8 mouse cellular contexts compared by ENCODE assay signal in genomic region chr7:29518421-29519210, GRCm38 (mm10). TPM values are rescaled to one million over a fixed set of nuclear protein-coding genes. Genes with fewer than 3 reads are reported as not detected.
DNase-seq lines count a peak whose midpoint lies in the region; ATAC-seq and TF ChIP-seq lines count a peak whose summit lies in the region.

Gene Sipa1l3 (minus strand): TSS chr7:29518641.

- peak; percentile 96 for ATAC-seq in cerebellum, adult (ENCODE audit: insufficient number of reproducible peaks, low FRiP score, low TSS enrichment)
- ATAC-seq in forebrain, embryonic 13.5 days: peak; percentile 99
- peak; percentile 99 for ATAC-seq in liver, postnatal 0 days
- peak; percentile 97 for ATAC-seq in neural tube, embryonic 14.5 days (ENCODE audit: low read depth)

- peak within 1 kb of the TSS; percentile 76 for H3K9ac ChIP-seq in ES-Bruce4 (ENCODE audit: low read depth, poor library complexity, severe bottlenecking)
- peak within 1 kb of the TSS; percentile 81 for H3K9ac ChIP-seq in forebrain, embryonic 13.5 days
- H3K9ac ChIP-seq in liver, postnatal 0 days (replicated peaks): peak within 1 kb of the TSS; percentile 76
- H3K9ac ChIP-seq in neural tube, embryonic 14.5 days (replicated peaks; ENCODE audit: low read depth, low read length): peak within 1 kb of the TSS; percentile 61

- no peaks in the 10 kb centered on the region for H3K9me3 ChIP-seq in ES-Bruce4 (replicated peaks; ENCODE audit: control insufficient read depth, insufficient read depth, low read length, poor library complexity, severe bottlenecking)
- H3K9me3 ChIP-seq in forebrain, embryonic 13.5 days (replicated peaks): no peaks in the 10 kb centered on the region
- H3K9me3 ChIP-seq in liver, postnatal 0 days (ENCODE audit: low read length): no peaks in the 10 kb centered on the region
- H3K9me3 ChIP-seq in neural tube, embryonic 14.5 days (ENCODE audit: control insufficient read depth, low read length): no peaks in the 10 kb centered on the region

- intact Hi-C loops in heart, postnatal 10 days (cut with DNase I): loop anchor here (5.0 kb wide), 1 partner anchor 66 kb away; no protein-coding TSS in a partner anchor

- H3K27ac ChIP-seq in ES-Bruce4 (ENCODE audit: insufficient read depth, low read length): peak within 1 kb of the TSS; percentile 49
- H3K27ac ChIP-seq in forebrain, embryonic 13.5 days: peak within 1 kb of the TSS; percentile 82
- no peak within 1 kb of the TSS for H3K27ac ChIP-seq in liver, postnatal 0 days (ENCODE audit: low read depth)
- H3K27ac ChIP-seq in neural tube, embryonic 14.5 days (ENCODE audit: low read depth, low read length): peak within 1 kb of the TSS; percentile 75

- peak; percentile 97 to 99 for DNase-seq in heart, postnatal 10 days
- peak; percentile 96 for DNase-seq in large intestine, adult 2 months (ENCODE audit: low read depth, low spot score)
- peak; percentile 95 for DNase-seq in liver, postnatal 0 days
- DNase-seq in testis, postnatal 10 days (ENCODE audit: low spot score): peak; percentile 96

- H3K4me2 ChIP-seq in forebrain, embryonic 13.5 days: peak within 1 kb of the TSS; percentile 93
- peak within 1 kb of the TSS; percentile 92 for H3K4me2 ChIP-seq in liver, postnatal 0 days (ENCODE audit: low read depth, low read length)
- H3K4me2 ChIP-seq in neural tube, embryonic 14.5 days (ENCODE audit: low read depth, low read length): peak within 1 kb of the TSS; percentile 79

- peak within 1 kb of the TSS; percentile 92 for H3K4me3 ChIP-seq in ES-Bruce4 (ENCODE audit: low read depth, low read length)
- peak within 1 kb of the TSS; percentile 80 for H3K4me3 ChIP-seq in forebrain, embryonic 13.5 days
- H3K4me3 ChIP-seq in liver, postnatal 0 days (ENCODE audit: low read depth, low read length): peak within 1 kb of the TSS; percentile 87
- peak within 1 kb of the TSS; percentile 95 for H3K4me3 ChIP-seq in neural tube, embryonic 14.5 days (ENCODE audit: low read depth, low read length)

- no peak for TF ChIP-seq EP300 in ES-Bruce4 (IDR thresholded peaks at IDR 0.05; ENCODE audit: insufficient read depth, low read depth, low read length)
- no peak for TF ChIP-seq EP300 in liver, postnatal 0 days (IDR thresholded peaks at IDR 0.05; ENCODE audit: low read depth)

- under 1% methylated on average over 87 of the region's 88 CpGs for WGBS in forebrain, embryonic 13.5 days
- WGBS in large intestine, adult 2 months: under 1% methylated on average over 88 of the region's 88 CpGs
- WGBS in liver, postnatal 0 days (ENCODE audit: insufficient replicate concordance): under 1% methylated on average over 73 of the region's 88 CpGs
- under 1% methylated on average over 84 of the region's 88 CpGs for WGBS in neural tube, embryonic 14.5 days

- H3K27me3 ChIP-seq in ES-Bruce4 (ENCODE audit: control insufficient read depth, insufficient read depth, low read length, poor library complexity, severe bottlenecking): no peaks in the 10 kb centered on the region
- H3K27me3 ChIP-seq in forebrain, embryonic 13.5 days: no peaks in the 10 kb centered on the region
- no peaks in the 10 kb centered on the region for H3K27me3 ChIP-seq in liver, postnatal 0 days (ENCODE audit: insufficient read depth, low read length)
- H3K27me3 ChIP-seq in neural tube, embryonic 14.5 days (ENCODE audit: control insufficient read depth, insufficient read depth, low read length): no peaks in the 10 kb centered on the region

- peak; percentile 21 for TF ChIP-seq POLR2A in ES-Bruce4 (IDR thresholded peaks at IDR 0.05; ENCODE audit: insufficient read depth, low read length)

- TF ChIP-seq CTCF in ES-Bruce4 (IDR thresholded peaks at IDR 0.05; ENCODE audit: low read depth, low read length): no peak
- TF ChIP-seq CTCF in liver, postnatal 0 days (IDR thresholded peaks at IDR 0.05; ENCODE audit: low read depth): no peak

- H3K4me1 ChIP-seq in ES-Bruce4 (ENCODE audit: control insufficient read depth, insufficient read depth, low read length): no peaks in the 10 kb centered on the region
- H3K4me1 ChIP-seq in forebrain, embryonic 13.5 days: peaks cover 25% of the 10 kb centered on the region
- H3K4me1 ChIP-seq in liver, postnatal 0 days (ENCODE audit: insufficient read depth): peaks cover 6% of the 10 kb centered on the region
- H3K4me1 ChIP-seq in neural tube, embryonic 14.5 days (ENCODE audit: control insufficient read depth, insufficient read depth, low read length): peaks cover 11% of the 10 kb centered on the region; the same call in 1 of the 2 replicates

- H3K36me3 ChIP-seq in ES-Bruce4 (ENCODE audit: control insufficient read depth, insufficient read depth, low read length, poor library complexity, severe bottlenecking): no peaks in the 10 kb centered on the region
- no peaks in the 10 kb centered on the region for H3K36me3 ChIP-seq in forebrain, embryonic 13.5 days (ENCODE audit: poor library complexity, severe bottlenecking)
- H3K36me3 ChIP-seq in liver, postnatal 0 days (replicated peaks; ENCODE audit: insufficient read depth, low read length): no peaks in the 10 kb centered on the region
- H3K36me3 ChIP-seq in neural tube, embryonic 14.5 days (ENCODE audit: control insufficient read depth, insufficient read depth, low read length): no peaks in the 10 kb centered on the region

RNA-seq across cellular contexts. Expression of gene Sipa1l3, which starts in this region (rescaled TPM):
- 29.4 and 31.0 TPM in 2 replicates for polyA plus RNA-seq in ES-Bruce4 (2011; ENCODE audit: insufficient read depth, insufficient read length, low read depth, missing spikeins)
- polyA plus RNA-seq in forebrain, embryonic 13.5 days (2015; fragmentation: Nextera tagmentation; extraction: Ambion mirVana): 9.1 and 15.4 TPM in 2 replicates
- total RNA-seq in heart, postnatal 10 days (2021): 10 to 100 TPM; 17.8 to 20.2 TPM
- 46.5 and 86.4 TPM in 2 replicates for polyA plus RNA-seq in large intestine, adult 2 months (2012; rRNA removed)
- polyA plus RNA-seq in liver, postnatal 0 days (2015; fragmentation: Nextera tagmentation; extraction: Ambion mirVana): 1.6 and 1.7 TPM in 2 replicates
- 13.5 and 22.1 TPM in 2 replicates for polyA plus RNA-seq in neural tube, embryonic 14.5 days (2014; fragmentation: Nextera tagmentation; extraction: Ambion mirVana)
